Mouse (Mus musculus) heart, embryonic 13.5 days (tissue): ENCODE results near the gene Wdfy3. TPM values are rescaled to one million over a fixed set of nuclear protein-coding genes. Genes with fewer than 3 reads are reported as not detected.

Source experiments
- ATAC-seq: fragments of 200-750 bp; cut with Nextera tagmentation; 2 replicates; pipeline ENCODE4 v1.8.0; 2017; ENCODE audit warnings: moderate TSS enrichment; ENCODE audit not compliant: insufficient number of reproducible peaks, low FRiP score, low TSS enrichment; ENCODE audit errors: extremely low read depth
- H3K27ac ChIP-seq: fragments of 300-500 bp; sonication (generic); replicated peaks from 2 replicates; pipeline ENCODE4 v1.5.1; 2015; ENCODE audit warnings: moderate library complexity, mild to moderate bottlenecking, inconsistent platforms
- H3K27me3 ChIP-seq: fragments of 300-500 bp; sonication (generic); replicated peaks from 2 replicates; pipeline ENCODE4 v1.6.1; 2015; ENCODE audit warnings: mild to moderate bottlenecking, inconsistent platforms
- H3K36me3 ChIP-seq: fragments of 300-500 bp; sonication (generic); 2 replicates; pipeline ENCODE4 v1.6.1; 2015; ENCODE audit warnings: mild to moderate bottlenecking, inconsistent platforms
- H3K4me1 ChIP-seq: fragments of 300-500 bp; sonication (generic); 2 replicates; pipeline ENCODE4 v1.6.1; 2015; ENCODE audit warnings: inconsistent platforms
- H3K4me2 ChIP-seq: fragments of 300-500 bp; sonication (generic); 2 replicates; pipeline ENCODE4 v1.6.1; 2015; ENCODE audit warnings: inconsistent platforms, mild to moderate bottlenecking, moderate library complexity
- H3K4me3 ChIP-seq: fragments of 300-500 bp; sonication (generic); 2 replicates; pipeline ENCODE4 v1.5.1; 2015; ENCODE audit warnings: moderate library complexity, mild to moderate bottlenecking, inconsistent platforms
- H3K9ac ChIP-seq: fragments of 300-500 bp; sonication (generic); 2 replicates; pipeline ENCODE4 v1.6.1; 2015; ENCODE audit warnings: inconsistent platforms, mild to moderate bottlenecking, moderate library complexity
- H3K9me3 ChIP-seq: fragments of 300-500 bp; sonication (generic); 2 replicates; pipeline ENCODE4 v1.6.1; 2016; ENCODE audit warnings: inconsistent platforms
- whole genome bisulfite sequencing: fragments of 180-500 bp; shearing (Covaris S2); methylation state at CpG from one replicate; pipeline ENCODE4 v1.1.7; 2015; ENCODE audit warnings: mixed read lengths; 5-methylcytosine and 5-hydroxymethylcytosine counted together
- polyA plus RNA-seq: library from polyadenylated mRNA; unstranded; fragments of >200 nt; fragmentation: Nextera tagmentation; extraction: Ambion mirVana; gene quantifications from 2 replicates; pipeline ENCODE4 v1.2.1, GENCODE M21; 2015

Gene Wdfy3
- polyA plus RNA-seq, 1 experiment from 2014 or later, result 8.8 TPM

- H3K9me3 ChIP-seq, result no peaks in the 10 kb centered on the region
- no peaks in the 10 kb centered on the region for H3K36me3 ChIP-seq
- H3K4me1 ChIP-seq, result peaks cover 39% of the 10 kb centered on the region
- no peak overlapping the region for H3K9ac ChIP-seq
- H3K27me3 ChIP-seq, result no peaks in the 10 kb centered on the region
- no peak overlapping the region for H3K4me2 ChIP-seq
- no peak for ATAC-seq
- no peak overlapping the region for H3K27ac ChIP-seq
- 67% methylated on average over 6 of the region's 6 CpGs for WGBS
- no peak overlapping the region for H3K4me3 ChIP-seq
Observed at GRCm38 (mm10) chr5:102052906-102053305, 16.8 kb downstream of the Wdfy3 start.

DNA sequence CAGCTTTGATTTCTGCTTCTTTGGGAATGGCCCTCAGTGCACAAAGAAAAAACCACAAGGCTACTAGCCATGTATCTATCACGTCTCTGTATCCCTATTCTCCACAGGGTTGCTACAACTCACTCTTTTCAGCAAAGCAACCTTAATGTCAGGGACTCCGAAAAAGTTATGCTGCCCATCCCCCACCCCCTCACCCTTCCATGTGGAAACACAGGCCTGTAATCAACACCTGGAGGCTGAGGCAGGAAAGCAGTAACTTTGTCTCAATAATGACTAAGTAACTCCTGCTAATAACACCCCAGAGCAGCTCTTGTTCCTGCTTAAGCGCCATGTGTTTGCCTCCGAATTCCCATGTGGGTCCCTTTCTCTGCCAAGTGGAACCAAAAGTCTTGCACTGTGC, 17.3 kb downstream of the Wdfy3 start:
- WGBS, result 87% methylated on average over 4 of the region's 4 CpGs

DNA sequence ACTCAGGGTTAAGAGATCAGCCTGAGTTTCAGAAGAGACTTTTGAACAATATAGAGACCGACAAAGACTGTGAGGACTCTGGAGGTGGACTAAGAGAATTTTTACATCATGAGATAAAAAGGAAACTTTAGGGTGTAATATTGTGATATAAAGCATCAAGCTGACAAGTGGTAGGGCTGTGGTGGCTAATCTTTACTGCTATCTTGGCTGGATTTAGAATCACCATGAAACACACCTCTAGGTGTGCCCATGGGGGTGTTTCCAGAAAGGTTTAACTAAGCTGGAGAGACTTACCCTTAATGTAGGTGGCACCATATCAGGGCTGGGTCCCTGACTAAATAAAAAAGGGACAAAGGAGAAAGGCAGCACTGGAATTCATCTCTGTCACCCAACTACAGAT, 19.0 kb downstream of the Wdfy3 start:
- H3K9me3 ChIP-seq, result no peaks in the 10 kb centered on the region
- no peaks in the 10 kb centered on the region for H3K36me3 ChIP-seq
- H3K27ac ChIP-seq, result no peak overlapping the region
- H3K4me1 ChIP-seq, result peaks cover 49% of the 10 kb centered on the region
- no peak overlapping the region for H3K4me3 ChIP-seq
- no peaks in the 10 kb centered on the region for H3K27me3 ChIP-seq
- H3K9ac ChIP-seq, result no peak overlapping the region
- no peak overlapping the region for H3K4me2 ChIP-seq
- WGBS, result 88% methylated on average over 1 of the region's 1 CpGs
- no peak for ATAC-seq

More for the DNA sequence above, 17.3 kb downstream of the Wdfy3 start:
- Histone ChIP-seq H3K4me3 (no peak overlapping the region), H3K4me1 (peaks cover 40% of the 10 kb centered on the region), H3K27me3 (no peaks in the 10 kb centered on the region), H3K9ac (no peak overlapping the region), H3K36me3 (no peaks in the 10 kb centered on the region), H3K4me2 (no peak overlapping the region), H3K9me3 (no peaks in the 10 kb centered on the region), H3K27ac (no peak overlapping the region)
- no peak for ATAC-seq

DNA sequence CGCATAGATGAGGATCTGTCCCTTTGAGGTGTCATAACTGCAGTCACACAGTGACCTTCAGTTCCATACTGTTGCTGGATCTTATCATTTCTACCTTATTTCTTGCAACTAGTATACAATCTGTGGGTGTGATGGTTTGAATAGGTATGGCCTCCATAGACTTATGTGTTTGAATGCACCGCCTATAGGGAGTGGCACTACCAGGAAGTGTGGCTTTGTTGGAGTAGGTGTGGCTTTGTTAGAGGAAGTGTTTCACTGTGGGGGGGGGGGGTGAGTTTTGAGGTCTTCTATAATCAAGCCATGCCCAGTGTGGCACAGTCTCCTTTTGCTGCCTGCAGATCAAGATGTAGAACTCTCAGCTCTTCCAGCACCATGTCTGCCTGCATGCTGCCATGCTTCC, 21.3 kb downstream of the Wdfy3 start:
- Histone ChIP-seq H3K27me3 (no peaks in the 10 kb centered on the region), H3K4me3 (no peak overlapping the region), H3K4me2 (no peak overlapping the region), H3K9me3 (no peaks in the 10 kb centered on the region), H3K4me1 (peaks cover 47% of the 10 kb centered on the region), H3K36me3 (peaks cover 5% of the 10 kb centered on the region), H3K27ac (no peak overlapping the region), H3K9ac (no peak overlapping the region)
- no peak for ATAC-seq
- WGBS, result 93% methylated on average over 2 of the region's 2 CpGs

DNA sequence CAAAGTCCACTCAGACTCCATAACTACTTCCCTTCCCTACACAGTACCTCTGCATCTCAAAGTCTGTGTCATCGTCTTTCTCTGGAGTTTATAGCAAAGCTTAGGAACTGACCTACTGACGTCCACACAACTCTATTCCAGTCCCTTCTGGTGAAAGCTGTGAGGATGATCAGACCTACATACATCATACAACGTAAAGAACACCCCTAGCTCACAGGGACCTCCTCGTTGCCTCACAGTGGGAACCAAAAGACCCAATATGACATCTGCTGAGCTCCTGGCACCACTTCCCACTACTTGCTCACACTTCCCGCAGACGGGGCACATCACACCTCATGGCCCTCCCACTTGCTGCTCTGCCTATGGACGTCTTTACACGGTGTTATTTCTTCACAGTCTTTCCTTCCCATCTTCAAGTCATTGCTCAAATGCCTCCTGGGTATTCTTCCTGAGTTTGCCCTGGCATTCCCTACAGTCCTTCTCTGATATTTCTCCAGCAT, 23.1 kb downstream of the Wdfy3 start:
- Histone ChIP-seq H3K9me3 (no peaks in the 10 kb centered on the region), H3K4me2 (no peak overlapping the region), H3K4me1 (peaks cover 42% of the 10 kb centered on the region), H3K27me3 (no peaks in the 10 kb centered on the region), H3K9ac (no peak overlapping the region), H3K27ac (peak overlapping the region; percentile 74), H3K36me3 (peaks cover 10% of the 10 kb centered on the region), H3K4me3 (no peak overlapping the region)
- 72% methylated on average over 8 of the region's 8 CpGs for WGBS
- no peak for ATAC-seq

GRCm38 (mm10) chr5:102045636-102046616, 23.8 kb downstream of the Wdfy3 start:
- Histone ChIP-seq H3K9me3 (no peaks in the 10 kb centered on the region), H3K27ac (peak overlapping the region; percentile 74), H3K27me3 (no peaks in the 10 kb centered on the region), H3K4me1 (peaks cover 35% of the 10 kb centered on the region), H3K4me3 (no peak overlapping the region), H3K9ac (0 out of 2 replicates have a peak overlapping the region, but pooled peaks have one; percentile 28), H3K36me3 (peaks cover 18% of the 10 kb centered on the region), H3K4me2 (peak overlapping the region; percentile 53)
- 61% methylated on average over 13 of the region's 13 CpGs for WGBS
- ATAC-seq, result no peak; the same call in 1 of the 2 replicates

DNA sequence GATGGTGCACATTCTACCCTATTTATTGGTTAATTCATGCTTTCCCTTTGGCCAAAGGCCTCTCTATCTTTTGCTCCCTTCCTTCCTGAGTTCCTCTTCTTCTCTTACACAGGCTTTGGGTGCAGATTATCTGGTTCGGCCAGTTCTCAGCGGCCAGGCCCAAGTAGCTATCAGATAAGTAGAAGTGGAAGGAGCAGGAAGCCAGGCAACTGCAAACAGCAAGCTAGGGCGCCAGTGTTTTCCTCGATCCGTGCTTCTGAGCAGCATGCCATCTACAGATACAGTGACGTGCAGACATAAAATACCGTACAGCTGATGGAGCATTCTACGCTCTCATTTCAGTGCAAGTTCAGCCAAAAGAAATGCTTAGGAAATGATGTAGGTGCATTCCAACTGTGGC, 24.5 kb downstream of the Wdfy3 start:
- Histone ChIP-seq H3K27me3 (no peaks in the 10 kb centered on the region), H3K4me1 (peaks cover 28% of the 10 kb centered on the region), H3K4me2 (peak overlapping the region; percentile 53), H3K36me3 (peaks cover 25% of the 10 kb centered on the region), H3K4me3 (no peak overlapping the region), H3K9ac (0 out of 2 replicates have a peak overlapping the region, but pooled peaks have one; percentile 28), H3K9me3 (no peaks in the 10 kb centered on the region), H3K27ac (peak overlapping the region; percentile 74)
- WGBS, result 18% methylated on average over 8 of the region's 8 CpGs
- no peak for ATAC-seq

DNA sequence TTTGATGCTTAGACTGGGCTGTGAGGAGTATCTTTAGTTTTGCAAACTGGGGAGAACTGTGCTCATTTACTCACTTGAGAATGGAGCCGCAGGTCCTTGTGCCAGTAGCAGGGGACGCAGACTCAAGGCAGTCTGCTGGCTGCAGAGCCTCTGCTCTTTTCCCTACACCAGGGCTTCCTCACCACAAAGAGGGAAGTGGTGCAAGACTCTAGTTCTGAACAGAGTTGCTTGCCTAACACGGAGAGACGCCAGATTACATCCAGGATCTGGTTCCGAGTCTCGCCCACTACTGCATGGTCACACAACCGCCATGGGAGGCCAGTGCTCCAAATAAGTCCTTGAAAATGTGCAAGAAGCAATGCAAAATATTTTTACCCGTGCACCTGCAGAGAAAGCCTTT, 36.4 kb downstream of the Wdfy3 start:
- H3K27me3 ChIP-seq, result no peaks in the 10 kb centered on the region
- H3K36me3 ChIP-seq, result peaks cover 99% of the 10 kb centered on the region
- peaks cover 5% of the 10 kb centered on the region; the same call in 1 of the 2 replicates for H3K9me3 ChIP-seq
- no peak overlapping the region for H3K9ac ChIP-seq
- ATAC-seq, result no peak
- no peak overlapping the region for H3K27ac ChIP-seq
- 92% methylated on average over 8 of the region's 8 CpGs for WGBS
- H3K4me2 ChIP-seq, result no peak overlapping the region
- H3K4me1 ChIP-seq, result no peaks in the 10 kb centered on the region
- H3K4me3 ChIP-seq, result no peak overlapping the region

- Histone ChIP-seq H3K9ac (no peak overlapping the region), H3K27me3 (no peaks in the 10 kb centered on the region), H3K27ac (no peak overlapping the region), H3K9me3 (peaks cover 5% of the 10 kb centered on the region; the same call in 1 of the 2 replicates), H3K4me1 (no peaks in the 10 kb centered on the region), H3K36me3 (peaks cover 98% of the 10 kb centered on the region), H3K4me3 (no peak overlapping the region), H3K4me2 (no peak overlapping the region)
- 90% methylated on average over 22 of the region's 22 CpGs for WGBS
- ATAC-seq, result no peak
Observed at GRCm38 (mm10) chr5:102032594-102033240, 37.0 kb downstream of the Wdfy3 start.

- Histone ChIP-seq H3K27ac (no peak overlapping the region), H3K4me3 (no peak overlapping the region), H3K4me1 (no peaks in the 10 kb centered on the region), H3K9ac (no peak overlapping the region), H3K9me3 (peaks cover 5% of the 10 kb centered on the region; the same call in 1 of the 2 replicates), H3K27me3 (no peaks in the 10 kb centered on the region), H3K36me3 (peaks cover 98% of the 10 kb centered on the region), H3K4me2 (no peak overlapping the region)
- ATAC-seq, result no peak
- WGBS, result 86% methylated on average over 3 of the region's 3 CpGs
Observed at GRCm38 (mm10) chr5:102032191-102032590, 37.5 kb downstream of the Wdfy3 start.

DNA sequence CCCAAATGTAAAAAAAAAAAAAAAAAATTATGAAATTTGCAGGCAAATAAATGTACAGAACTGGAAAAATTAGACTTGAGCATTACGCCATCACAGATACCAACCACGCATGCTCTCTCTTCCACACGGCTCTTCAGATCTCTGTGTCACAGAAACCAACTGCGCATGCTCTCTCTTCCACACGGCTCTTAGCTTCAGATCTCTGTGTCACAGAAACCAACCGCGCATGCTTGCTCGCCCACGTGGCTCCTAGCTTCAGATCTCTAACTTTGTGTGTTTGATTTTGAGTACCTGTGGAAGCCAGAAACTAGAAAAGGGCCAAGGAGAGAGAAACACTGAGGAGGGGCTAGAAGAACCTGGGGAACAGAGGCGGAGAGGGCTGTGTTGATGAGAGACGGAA, 46.3 kb downstream of the Wdfy3 start:
- Histone ChIP-seq H3K27ac (no peak overlapping the region), H3K36me3 (peaks cover 67% of the 10 kb centered on the region), H3K4me1 (peaks cover 7% of the 10 kb centered on the region), H3K4me3 (no peak overlapping the region), H3K9ac (no peak overlapping the region), H3K4me2 (no peak overlapping the region), H3K27me3 (no peaks in the 10 kb centered on the region), H3K9me3 (no peaks in the 10 kb centered on the region)
- 96% methylated on average over 11 of the region's 11 CpGs for WGBS
- no peak for ATAC-seq
